Mouse (Mus musculus): Measurements from ENCODE around the gene Ubap2.

DNA sequence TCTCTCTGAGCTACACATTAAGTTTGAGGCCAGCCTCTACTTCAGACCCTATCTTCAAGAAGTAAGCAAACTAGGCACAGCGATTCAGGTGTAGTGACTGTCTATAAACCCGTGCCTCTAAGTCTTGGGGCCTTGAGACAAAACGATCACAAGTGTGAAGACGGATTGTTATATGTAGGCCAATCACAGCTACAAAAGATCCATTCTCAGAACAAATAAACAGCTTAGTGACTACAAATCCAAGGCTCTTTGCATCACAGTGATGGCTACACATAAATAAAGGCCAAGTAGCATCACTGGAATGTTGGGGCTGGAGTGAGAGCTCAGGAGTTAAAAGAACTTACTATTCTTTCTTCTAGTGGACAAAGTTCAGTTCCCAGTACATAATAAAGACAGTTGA, 15.9 kb downstream of the Ubap2 start:
- TF ChIP-seq CTCF (IDR thresholded peaks at IDR 0.05; ENCODE audit: low read depth) (no peak), EP300 (IDR thresholded peaks at IDR 0.05; ENCODE audit: low read depth) (no peak)

All from heart, postnatal 0 days (tissue).